Mouse (Mus musculus) left cerebral cortex, postnatal 36 days (tissue): ENCODE measurements around the gene Pla1a. TPM values are rescaled to one million over a fixed set of nuclear protein-coding genes. Genes with fewer than 3 reads are reported as not detected.

Experiments used
- DNase-seq, 2 experiments: peaks; one replicate each; pipeline ENCODE4 v3.0.0; 2021 to 2022; ENCODE audit warnings: low spot score in 2 of 2, mixed read lengths in 1 of 2
- intact Hi-C: fragments of 180-260 bp; cut with DNase I; formaldehyde crosslinking; loops from one replicate; pipeline ENCODE4 v1.15.1; 2025
- total RNA-seq, 2 experiments: library from RNA; stranded (reverse); gene quantifications; 2 replicates each; pipeline ENCODE4 v1.2.3; 2021

Pla1a gene
- total RNA-seq, 2 experiments from 2014 or later = 0.67 to 1.3 TPM

GRCm38 (mm10) chr16:38354185-38354913 is 78.6 kb downstream of the Pla1a start:
- DNase-seq = no peak
- intact Hi-C loops = no loop called here

- no peak for DNase-seq
- intact Hi-C loops = no loop called here
These were observed 79.3 kb downstream of the Pla1a start for GRCm38 (mm10) chr16:38353642-38354041.

- intact Hi-C loops = no loop called here
- no peak for DNase-seq
These were observed 80.1 kb downstream of the Pla1a start for GRCm38 (mm10) chr16:38352851-38353250.

GRCm38 (mm10) chr16:38352031-38352430 is 80.9 kb downstream of the Pla1a start:
- intact Hi-C loops = no loop called here
- no peak for DNase-seq

- intact Hi-C loops = no loop called here
- DNase-seq = no peak
These were observed 82.0 kb downstream of the Pla1a start for GRCm38 (mm10) chr16:38350939-38351338.

GRCm38 (mm10) chr16:38350361-38350855 is 82.5 kb downstream of the Pla1a start:
- intact Hi-C loops = no loop called here
- DNase-seq = no peak

GRCm38 (mm10) chr16:38349881-38350280 is 83.1 kb downstream of the Pla1a start:
- DNase-seq = no peak
- intact Hi-C loops = no loop called here

GRCm38 (mm10) chr16:38348217-38348761 is 84.7 kb downstream of the Pla1a start:
- DNase-seq = no peak
- intact Hi-C loops = no loop called here

- intact Hi-C loops = loop anchor here (2.0 kb wide), 1 partner anchor 105 kb away; the partner anchor contains the start of gene Adprh
- no peak for DNase-seq
These were observed 85.4 kb downstream of the Pla1a start for GRCm38 (mm10) chr16:38347588-38347987.

- peak; percentile 92 to 94 for DNase-seq
- intact Hi-C loops = loop anchor here (2.0 kb wide), 1 partner anchor 106 kb away; the partner anchor contains the start of gene Adprh
These were observed 86.2 kb downstream of the Pla1a start, which contains the start of the genes Cox17 and Gm21987 for GRCm38 (mm10) chr16:38346529-38347325. TSS of gene Cox17 (plus strand) at chr16:38346991. TSS of gene Gm21987 (plus strand) at chr16:38347040.

Other genes starting within 250 kb of the Pla1a start
- not detected for gene Nr1i2, start 138.3 kb downstream of the Pla1a start, total RNA-seq
- gene Maats1, start 91.0 kb downstream of the Pla1a start, total RNA-seq = 1 to 10 TPM; 1.2 to 1.5 TPM
- gene Cox17, start 86.2 kb downstream of the Pla1a start, total RNA-seq = 100 to 1,000 TPM; 124 TPM
- gene Gm21987, start 86.1 kb downstream of the Pla1a start, total RNA-seq = not detected
- under 1 TPM; 0.47 to 0.77 TPM for gene Popdc2, start 70.9 kb downstream of the Pla1a start, total RNA-seq
- gene Adprh, start 19.6 kb upstream of the Pla1a start, total RNA-seq = 10 to 100 TPM; 55.7 to 63.6 TPM
- under 1 TPM; 0.30 to 0.93 TPM for gene Cd80, start 22.4 kb upstream of the Pla1a start, total RNA-seq
- gene Timmdc1, start 89.5 kb upstream of the Pla1a start, total RNA-seq = 10 to 100 TPM; 33.8 to 34.9 TPM
- 10 to 100 TPM; 39.6 to 45.3 TPM for gene Poglut1, start 117.1 kb upstream of the Pla1a start, total RNA-seq
- 10 to 100 TPM; 16.2 to 22.4 TPM for gene Tmem39a, start 125.6 kb upstream of the Pla1a start, total RNA-seq